Mouse (Mus musculus) kidney, embryonic 14.5 days (tissue): ENCODE data around the gene Fam169b. TPM values are rescaled to one million over a fixed set of nuclear protein-coding genes. Genes with fewer than 3 reads are reported as not detected.

ENCODE experiments used
- ATAC-seq: fragments of 200-750 bp; cut with Nextera tagmentation; 2 replicates; pipeline ENCODE4 v1.8.0; 2017; ENCODE audit warnings: moderate number of reproducible peaks, mild to moderate bottlenecking, moderate TSS enrichment, moderate library complexity; ENCODE audit not compliant: low FRiP score, low TSS enrichment
- H3K27ac ChIP-seq: fragments of 300-500 bp; sonication (generic); 2 replicates; pipeline ENCODE4 v1.5.1; 2014; ENCODE audit warnings: low read depth, mild to moderate bottlenecking, low read length, moderate library complexity, mixed read lengths
- H3K27me3 ChIP-seq: fragments of 300-500 bp; sonication (generic); 2 replicates; pipeline ENCODE4 v1.6.1; 2014; ENCODE audit warnings: mild to moderate bottlenecking, low read length; ENCODE audit not compliant: control insufficient read depth, insufficient read depth
- H3K36me3 ChIP-seq: fragments of 300-500 bp; sonication (generic); 2 replicates; pipeline ENCODE4 v1.6.1; 2014; ENCODE audit warnings: low read length, mixed read lengths; ENCODE audit not compliant: control insufficient read depth, insufficient read depth
- H3K4me1 ChIP-seq: fragments of 300-500 bp; sonication (generic); 2 replicates; pipeline ENCODE4 v1.6.1; 2014; ENCODE audit warnings: low read length, mixed read lengths; ENCODE audit not compliant: control insufficient read depth, insufficient read depth
- H3K4me2 ChIP-seq: fragments of 300-500 bp; sonication (generic); replicated peaks from 2 replicates; pipeline ENCODE4 v1.6.1; 2014; ENCODE audit warnings: low read depth, mild to moderate bottlenecking, low read length
- H3K4me3 ChIP-seq: fragments of 300-500 bp; sonication (generic); 2 replicates; pipeline ENCODE4 v1.5.1; 2014; ENCODE audit warnings: mild to moderate bottlenecking, low read length
- H3K9ac ChIP-seq: fragments of 300-500 bp; sonication (generic); 2 replicates; pipeline ENCODE4 v1.6.1; 2014; ENCODE audit warnings: low read depth, mild to moderate bottlenecking, low read length, moderate library complexity
- H3K9me3 ChIP-seq: fragments of 300-500 bp; sonication (generic); 2 replicates; pipeline ENCODE4 v1.6.1; 2016; ENCODE audit warnings: low read length; ENCODE audit not compliant: control insufficient read depth
- WGBS: fragments of 180-500 bp; shearing (Covaris S2); extraction: QIAGEN DNeasy Blood & Tissue Kit; methylation state at CpG from one replicate; pipeline ENCODE4 v1.1.7; 2014; 5-methylcytosine and 5-hydroxymethylcytosine counted together
- polyA plus RNA-seq: library from polyadenylated mRNA; unstranded; fragments of >200 nt; fragmentation: Nextera tagmentation; extraction: Ambion mirVana; gene quantifications from 2 replicates; pipeline ENCODE4 v1.2.1, GENCODE M21; 2014

The Fam169b gene
- polyA plus RNA-seq, 1 experiment from 2014 or later = 1.0 TPM

GRCm38 (mm10) chr7:68302586-68303433 lies 29.2 kb downstream of the Fam169b start:
- Histone ChIP-seq H3K9me3 (no peaks in the 10 kb centered on the region), H3K27me3 (no peaks in the 10 kb centered on the region), H3K4me2 (peak overlapping the region; percentile 30; the same call in 1 of the 2 replicates), H3K36me3 (no peaks in the 10 kb centered on the region), H3K4me3 (peak overlapping the region; percentile 3; the same call in 1 of the 2 replicates), H3K9ac (no peak overlapping the region), H3K4me1 (0 out of 2 replicates have a peak, but pooled peaks cover 7% of the 10 kb centered on the region), H3K27ac (no peak overlapping the region)
- WGBS = 32% methylated on average over 18 of the region's 18 CpGs
- peak; percentile 77; the same call in 1 of the 2 replicates for ATAC-seq

GRCm38 (mm10) chr7:68303685-68304084 lies 30.0 kb downstream of the Fam169b start:
- ATAC-seq = no peak
- H3K36me3 ChIP-seq = no peaks in the 10 kb centered on the region
- H3K4me3 ChIP-seq = no peak overlapping the region
- no peaks in the 10 kb centered on the region for H3K27me3 ChIP-seq
- 51% methylated on average over 6 of the region's 6 CpGs for WGBS
- H3K4me2 ChIP-seq = no peak overlapping the region
- no peak overlapping the region for H3K27ac ChIP-seq
- H3K9ac ChIP-seq = no peak overlapping the region
- 0 out of 2 replicates have a peak, but pooled peaks cover 7% of the 10 kb centered on the region for H3K4me1 ChIP-seq
- no peaks in the 10 kb centered on the region for H3K9me3 ChIP-seq

GRCm38 (mm10) chr7:68305781-68306575 lies 32.3 kb downstream of the Fam169b start:
- Histone ChIP-seq H3K36me3 (no peaks in the 10 kb centered on the region), H3K27ac (no peak overlapping the region), H3K27me3 (no peaks in the 10 kb centered on the region), H3K9me3 (no peaks in the 10 kb centered on the region), H3K4me2 (no peak overlapping the region), H3K4me3 (no peak overlapping the region), H3K4me1 (0 out of 2 replicates have a peak, but pooled peaks cover 7% of the 10 kb centered on the region), H3K9ac (no peak overlapping the region)
- no peak for ATAC-seq
- WGBS = 60% methylated on average over 11 of the region's 11 CpGs

GRCm38 (mm10) chr7:68306756-68307155 lies 33.1 kb downstream of the Fam169b start:
- no peak for ATAC-seq
- no peak overlapping the region for H3K4me2 ChIP-seq
- no peak overlapping the region for H3K4me3 ChIP-seq
- H3K36me3 ChIP-seq = no peaks in the 10 kb centered on the region
- WGBS = 83% methylated on average over 8 of the region's 8 CpGs
- no peaks in the 10 kb centered on the region for H3K27me3 ChIP-seq
- no peak overlapping the region for H3K9ac ChIP-seq
- H3K9me3 ChIP-seq = no peaks in the 10 kb centered on the region
- H3K27ac ChIP-seq = no peak overlapping the region
- H3K4me1 ChIP-seq = 0 out of 2 replicates have a peak, but pooled peaks cover 7% of the 10 kb centered on the region

- H3K4me2 ChIP-seq = no peak overlapping the region
- 34% methylated on average over 6 of the region's 6 CpGs for WGBS
- H3K36me3 ChIP-seq = no peaks in the 10 kb centered on the region
- ATAC-seq = no peak
- H3K4me1 ChIP-seq = 0 out of 2 replicates have a peak, but pooled peaks cover 7% of the 10 kb centered on the region
- H3K9me3 ChIP-seq = no peaks in the 10 kb centered on the region
- no peak overlapping the region for H3K9ac ChIP-seq
- H3K27me3 ChIP-seq = no peaks in the 10 kb centered on the region
- H3K27ac ChIP-seq = no peak overlapping the region
- no peak overlapping the region for H3K4me3 ChIP-seq
Observed at GRCm38 (mm10) chr7:68311469-68311868, 37.8 kb downstream of the Fam169b start.

GRCm38 (mm10) chr7:68312395-68312794 lies 38.8 kb downstream of the Fam169b start:
- no peak for ATAC-seq
- Histone ChIP-seq H3K27ac (no peak overlapping the region), H3K4me2 (no peak overlapping the region), H3K9me3 (no peaks in the 10 kb centered on the region), H3K4me1 (0 out of 2 replicates have a peak, but pooled peaks cover 3% of the 10 kb centered on the region), H3K9ac (no peak overlapping the region), H3K4me3 (no peak overlapping the region), H3K27me3 (no peaks in the 10 kb centered on the region), H3K36me3 (no peaks in the 10 kb centered on the region)
- WGBS = 74% methylated on average over 5 of the region's 5 CpGs

GRCm38 (mm10) chr7:68313038-68313782 lies 39.6 kb downstream of the Fam169b start:
- WGBS = 62% methylated on average over 14 of the region's 14 CpGs

GRCm38 (mm10) chr7:68314286-68314685 lies 40.6 kb downstream of the Fam169b start:
- H3K4me3 ChIP-seq = no peak overlapping the region
- no peak for ATAC-seq
- no peak overlapping the region for H3K9ac ChIP-seq
- no peaks in the 10 kb centered on the region for H3K36me3 ChIP-seq
- no peaks in the 10 kb centered on the region for H3K9me3 ChIP-seq
- H3K4me2 ChIP-seq = no peak overlapping the region
- no peaks in the 10 kb centered on the region for H3K27me3 ChIP-seq
- H3K27ac ChIP-seq = no peak overlapping the region
- no peaks in the 10 kb centered on the region for H3K4me1 ChIP-seq
- WGBS = 91% methylated on average over 1 of the region's 1 CpGs

More at GRCm38 (mm10) chr7:68313038-68313782, 39.6 kb downstream of the Fam169b start:
- H3K9me3 ChIP-seq = no peaks in the 10 kb centered on the region
- H3K36me3 ChIP-seq = no peaks in the 10 kb centered on the region
- H3K9ac ChIP-seq = no peak overlapping the region
- no peak overlapping the region for H3K27ac ChIP-seq
- H3K4me2 ChIP-seq = no peak overlapping the region
- no peaks in the 10 kb centered on the region for H3K4me1 ChIP-seq
- no peaks in the 10 kb centered on the region for H3K27me3 ChIP-seq
- H3K4me3 ChIP-seq = no peak overlapping the region
- no peak for ATAC-seq
